Mouse (Mus musculus) embryonic stem cell, embryonic (primary cell): ENCODE results near the gene Pax3.

Source experiments
- CTCF ChIA-PET, 4 experiments: fragments of 300-600 bp in 2 of 4; fragments of 350-600 bp in 2 of 4; sonication (Branson Sonifier 250); formaldehyde crosslinking; loops; one replicate each; lab custom pipeline; 2022; ENCODE audit warnings: inconsistent platforms in 2 of 4; lab: Charles Lee
- POLR2A ChIA-PET, 4 experiments: fragments of 300-600 bp in 2 of 4; fragments of 350-600 bp in 2 of 4; sonication (Branson Sonifier 250); formaldehyde crosslinking; loops; one replicate each; lab custom pipeline; 2022; ENCODE audit warnings: antibody characterized with exemption in 4 of 4, inconsistent platforms in 1 of 4; lab: Charles Lee

Gene Pax3

GRCm38 (mm10) chr1:78196751-78197311 lies at the start of gene Pax3:
Gene Pax3, minus strand, starts transcription at chr1:78197134.
- POLR2A ChIA-PET, result interaction anchor here in 2 of 4 experiments (0.6 to 2.3 kb wide), 4 partner anchors 19 to 215 kb away, joined by 3 to 7 read pairs (median 4); no protein-coding TSS in a partner anchor
- CTCF ChIA-PET, result interaction anchor here in 1 of 4 experiments (1.1 kb wide), 1 partner anchor 19 kb away, joined by 5 read pairs; no protein-coding TSS in a partner anchor

GRCm38 (mm10) chr1:78234306-78234705 lies 37.4 kb upstream of the Pax3 start:
- ChIA-PET CTCF (no interaction called here), POLR2A (no interaction called here)

- ChIA-PET CTCF (no interaction called here), POLR2A (no interaction called here)
Observed at GRCm38 (mm10) chr1:78231901-78232546, 35.1 kb upstream of the Pax3 start.

- ChIA-PET CTCF (no interaction called here), POLR2A (no interaction called here)
Observed at GRCm38 (mm10) chr1:78229801-78230200, 32.9 kb upstream of the Pax3 start.

- CTCF ChIA-PET, result no interaction called here
- POLR2A ChIA-PET, result no interaction called here
Observed at GRCm38 (mm10) chr1:78228771-78229170, 31.8 kb upstream of the Pax3 start.

- POLR2A ChIA-PET, result interaction anchor here in 1 of 4 experiments (0.9 kb wide), 1 partner anchor 22 kb away, joined by 3 read pairs; no protein-coding TSS in a partner anchor
- CTCF ChIA-PET, result no interaction called here
Observed at GRCm38 (mm10) chr1:78218057-78218780, 21.3 kb upstream of the Pax3 start.

- CTCF ChIA-PET, result interaction anchor here in 1 of 4 experiments (2.1 kb wide), 1 partner anchor 20 kb away, joined by 5 read pairs; the partner anchor contains the start of gene Pax3
- POLR2A ChIA-PET, result interaction anchor here in 2 of 4 experiments (0.8 to 2.5 kb wide), 4 partner anchors 14 to 22 kb away, joined by 4 to 7 read pairs (median 6); partner anchors contain the start of gene Pax3 (in 1 of the 2)
Observed at GRCm38 (mm10) chr1:78217151-78218034, 20.5 kb upstream of the Pax3 start.

GRCm38 (mm10) chr1:78216509-78217141 lies 19.7 kb upstream of the Pax3 start:
- POLR2A ChIA-PET, result interaction anchor here in 2 of 4 experiments (0.8 to 2.5 kb wide), 6 partner anchors 13 to 21 kb away, joined by 4 to 13 read pairs (median 6); partner anchors contain the start of gene Pax3 (in 2 of the 2)
- CTCF ChIA-PET, result interaction anchor here in 2 of 4 experiments (1.2 to 2.1 kb wide), 2 partner anchors 20 to 238 kb away, joined by 4 to 5 read pairs; partner anchors contain the start of gene Pax3 (in 1 of the 2)

GRCm38 (mm10) chr1:78215749-78216508 lies 19.0 kb upstream of the Pax3 start:
- ChIA-PET CTCF (interaction anchor here in 3 of 4 experiments (0.8 to 2.1 kb wide), 3 partner anchors 19 to 309 kb away, joined by 3 to 5 read pairs (median 4); partner anchors contain the start of gene Pax3 (in 1 of the 3)), POLR2A (interaction anchor here in 2 of 4 experiments (1.7 to 2.5 kb wide), 5 partner anchors 13 to 21 kb away, joined by 4 to 13 read pairs (median 6); partner anchors contain the start of gene Pax3 (in 2 of the 2))

GRCm38 (mm10) chr1:78211041-78211440 lies 14.1 kb upstream of the Pax3 start:
- POLR2A ChIA-PET, result interaction anchor here in 2 of 4 experiments (0.5 to 1.2 kb wide), 3 partner anchors 20 to 321 kb away, joined by 3 to 4 read pairs (median 3); no protein-coding TSS in a partner anchor
- CTCF ChIA-PET, result interaction anchor here in 2 of 4 experiments (0.7 kb wide), 2 partner anchors 16 to 156 kb away, joined by 4 to 6 read pairs; no protein-coding TSS in a partner anchor

- ChIA-PET POLR2A (interaction anchor here in 3 of 4 experiments (0.5 to 1.2 kb wide), 5 partner anchors 10 to 321 kb away, joined by 3 to 4 read pairs (median 3); no protein-coding TSS in a partner anchor), CTCF (interaction anchor here in 2 of 4 experiments (0.6 to 0.7 kb wide), 3 partner anchors 16 to 156 kb away, joined by 3 to 6 read pairs (median 4); no protein-coding TSS in a partner anchor)
Observed at GRCm38 (mm10) chr1:78210568-78210967, 13.6 kb upstream of the Pax3 start.

- ChIA-PET POLR2A (interaction anchor here in 1 of 4 experiments (0.6 to 1.0 kb wide), 3 partner anchors 18 to 1168 kb away, joined by 3 read pairs; no protein-coding TSS in a partner anchor), CTCF (no interaction called here)
Observed at GRCm38 (mm10) chr1:78208281-78208814, 11.4 kb upstream of the Pax3 start.

- ChIA-PET POLR2A (interaction anchor here in 1 of 4 experiments (0.7 to 1.6 kb wide), 3 partner anchors 9 to 222 kb away, joined by 5 to 6 read pairs (median 6); no protein-coding TSS in a partner anchor), CTCF (no interaction called here)
Observed at GRCm38 (mm10) chr1:78204341-78204740, 7.4 kb upstream of the Pax3 start.

- ChIA-PET CTCF (interaction anchor here in 1 of 4 experiments (0.6 kb wide), 1 partner anchor 157 kb away, joined by 3 read pairs; no protein-coding TSS in a partner anchor), POLR2A (interaction anchor here in 1 of 4 experiments (0.7 to 3.1 kb wide), 4 partner anchors 9 to 25 kb away, joined by 5 to 16 read pairs (median 6); no protein-coding TSS in a partner anchor)
Observed at GRCm38 (mm10) chr1:78203622-78204211, 6.8 kb upstream of the Pax3 start.

GRCm38 (mm10) chr1:78203086-78203614 lies 6.2 kb upstream of the Pax3 start:
- POLR2A ChIA-PET, result interaction anchor here in 2 of 4 experiments (0.6 to 3.1 kb wide), 4 partner anchors 12 to 24 kb away, joined by 3 to 16 read pairs (median 6); no protein-coding TSS in a partner anchor
- CTCF ChIA-PET, result interaction anchor here in 1 of 4 experiments (0.6 kb wide), 1 partner anchor 158 kb away, joined by 3 read pairs; no protein-coding TSS in a partner anchor
